Mouse (Mus musculus) thymus, postnatal 4 days (tissue): ENCODE results near the gene Fam20a.

Experiments
- DNase-seq: peaks from one replicate; pipeline ENCODE4 v3.0.0; 2021

Fam20a gene

DNA sequence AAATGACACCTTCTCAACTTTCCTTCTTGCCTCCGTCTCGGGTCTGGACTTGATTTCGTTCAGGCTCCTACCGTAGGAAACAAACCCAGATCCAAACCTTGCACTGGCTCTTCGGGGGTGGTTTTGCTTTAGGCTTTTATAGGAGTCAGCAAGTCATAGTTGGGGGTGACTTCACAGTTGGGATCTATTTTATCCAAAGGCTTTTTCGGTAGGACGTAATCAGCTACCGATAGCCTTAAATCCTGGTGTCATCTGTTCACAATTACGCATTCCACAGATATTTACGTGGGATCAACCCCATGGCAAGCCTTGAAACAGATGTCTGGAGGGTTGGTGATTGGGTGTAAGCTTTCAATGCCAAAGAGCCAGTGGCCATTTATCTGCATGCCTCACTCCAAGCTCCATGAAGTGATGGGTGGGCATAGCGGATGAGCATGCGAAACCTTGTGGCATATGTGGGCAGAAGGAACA, 6.7 kb downstream of the Fam20a start:
- DNase-seq = no peak

DNA sequence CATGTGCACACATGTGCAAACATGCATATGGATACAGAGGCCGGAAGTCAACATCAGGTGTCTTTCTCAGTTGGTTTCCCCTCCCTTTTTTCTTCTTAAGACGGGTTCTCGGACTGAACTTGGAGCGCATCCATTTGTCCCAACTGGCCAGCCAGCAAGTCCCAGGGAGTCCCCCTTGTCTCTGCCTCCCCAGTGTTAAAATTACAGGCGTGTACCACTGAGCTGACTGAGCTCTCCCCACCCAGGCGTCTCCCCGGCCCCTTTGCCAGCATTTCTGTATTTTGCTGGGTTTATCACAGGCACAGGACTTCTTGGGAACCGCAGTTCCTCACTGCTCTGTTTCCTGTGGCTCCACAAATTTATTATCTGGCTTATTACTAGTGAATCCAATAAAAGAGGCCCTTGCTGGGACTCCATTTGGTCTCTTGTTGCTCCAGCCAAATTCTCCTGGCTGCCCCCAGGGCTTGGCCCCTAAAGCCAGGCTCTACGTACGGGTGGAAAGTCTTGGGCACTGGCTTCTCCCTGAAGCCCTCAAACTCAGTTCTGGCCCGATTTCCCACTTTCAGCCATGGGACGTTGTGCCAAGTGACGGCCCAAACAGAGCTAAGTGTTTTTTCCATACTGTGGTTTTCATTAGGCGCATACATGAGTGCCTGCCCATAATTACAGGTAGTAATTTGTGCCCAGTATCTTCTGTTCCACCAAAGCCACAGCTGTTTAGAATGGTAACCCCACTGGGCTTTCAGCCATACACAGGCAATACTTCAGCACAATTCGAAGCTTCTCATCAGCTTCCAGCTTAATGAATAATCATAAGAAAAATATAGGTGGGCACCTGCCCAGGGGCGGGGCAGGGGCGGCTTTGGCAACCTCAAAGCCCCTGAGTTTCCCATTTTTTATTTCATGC, 7.5 kb downstream of the Fam20a start:
- no peak for DNase-seq

DNA sequence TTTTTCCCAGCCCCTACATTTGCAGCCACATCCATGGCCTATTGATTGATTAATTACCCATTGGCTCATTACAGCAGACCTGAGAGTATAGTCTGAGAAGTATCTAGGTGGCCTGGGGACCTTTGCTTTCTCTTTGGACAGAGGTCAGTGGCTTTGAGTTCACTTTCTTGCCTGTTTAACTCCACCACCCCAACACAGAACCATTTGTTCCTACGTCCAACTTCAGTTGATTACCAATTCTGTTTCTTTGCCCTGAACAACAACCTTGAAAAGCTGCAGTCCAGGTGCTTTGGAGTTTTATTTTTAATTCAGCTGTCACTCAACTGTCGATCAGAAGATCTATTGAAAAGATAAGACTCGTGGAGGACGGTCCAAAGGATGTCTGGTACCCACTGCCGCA, 12.6 kb downstream of the Fam20a start:
- DNase-seq = no peak

DNA sequence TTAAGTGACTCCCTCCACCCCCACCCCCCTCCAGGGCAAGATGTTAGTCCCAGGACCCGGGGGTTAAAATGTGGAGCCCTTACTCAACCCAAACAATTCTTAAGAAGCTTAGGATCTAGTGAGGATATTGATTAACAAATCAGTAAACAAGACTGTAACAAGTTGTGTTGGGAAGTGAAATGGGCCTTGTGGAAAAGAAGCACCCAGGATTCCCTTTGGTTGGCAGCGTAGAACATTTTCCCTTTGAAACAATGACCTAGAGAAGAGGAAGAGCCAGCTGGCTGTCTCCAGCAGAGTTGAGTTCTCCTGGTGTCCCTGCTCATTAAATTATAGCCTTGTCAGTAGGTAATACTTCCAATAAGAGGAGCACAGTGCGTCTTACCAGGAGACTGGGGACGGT, 13.3 kb downstream of the Fam20a start:
- DNase-seq = no peak

GRCm38 (mm10) chr11:109707442-109707841, 14.6 kb downstream of the Fam20a start:
- no peak for DNase-seq

GRCm38 (mm10) chr11:109706586-109706985, 15.5 kb downstream of the Fam20a start:
- no peak for DNase-seq

GRCm38 (mm10) chr11:109706055-109706412, 16.0 kb downstream of the Fam20a start:
- DNase-seq = no peak

DNA sequence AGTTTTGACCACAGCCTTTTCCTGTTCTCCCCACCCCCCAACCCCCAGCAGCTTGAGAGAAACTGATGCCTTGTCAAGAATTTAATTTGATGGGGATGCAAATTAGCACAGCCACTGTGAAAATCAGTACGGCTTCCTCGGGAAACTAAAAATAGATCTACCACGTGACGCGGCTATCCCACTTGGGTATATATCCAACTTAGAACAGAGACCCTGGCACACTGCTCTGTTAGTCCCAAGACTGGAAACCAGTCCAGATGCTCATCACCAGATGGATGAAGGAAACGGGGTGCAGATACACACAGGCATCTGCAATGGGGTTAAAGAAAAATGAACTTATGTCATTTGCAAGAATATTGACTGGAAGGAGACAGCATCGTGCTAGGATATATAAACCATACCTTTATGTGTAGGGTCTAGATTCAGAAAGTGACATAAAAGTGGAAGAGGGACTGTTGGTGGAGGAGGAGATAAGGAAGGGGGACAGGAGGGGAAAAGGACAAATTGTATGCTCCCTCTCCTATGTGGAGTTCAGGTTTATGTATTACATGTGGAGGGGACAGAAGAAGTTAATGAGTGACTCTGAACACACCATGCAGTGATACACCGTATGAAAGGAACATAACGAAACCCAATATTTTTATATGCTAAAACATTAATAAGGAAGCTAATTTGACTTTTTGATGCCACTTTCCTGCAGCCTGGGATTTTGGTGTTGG, 16.6 kb downstream of the Fam20a start:
- no peak for DNase-seq

DNA sequence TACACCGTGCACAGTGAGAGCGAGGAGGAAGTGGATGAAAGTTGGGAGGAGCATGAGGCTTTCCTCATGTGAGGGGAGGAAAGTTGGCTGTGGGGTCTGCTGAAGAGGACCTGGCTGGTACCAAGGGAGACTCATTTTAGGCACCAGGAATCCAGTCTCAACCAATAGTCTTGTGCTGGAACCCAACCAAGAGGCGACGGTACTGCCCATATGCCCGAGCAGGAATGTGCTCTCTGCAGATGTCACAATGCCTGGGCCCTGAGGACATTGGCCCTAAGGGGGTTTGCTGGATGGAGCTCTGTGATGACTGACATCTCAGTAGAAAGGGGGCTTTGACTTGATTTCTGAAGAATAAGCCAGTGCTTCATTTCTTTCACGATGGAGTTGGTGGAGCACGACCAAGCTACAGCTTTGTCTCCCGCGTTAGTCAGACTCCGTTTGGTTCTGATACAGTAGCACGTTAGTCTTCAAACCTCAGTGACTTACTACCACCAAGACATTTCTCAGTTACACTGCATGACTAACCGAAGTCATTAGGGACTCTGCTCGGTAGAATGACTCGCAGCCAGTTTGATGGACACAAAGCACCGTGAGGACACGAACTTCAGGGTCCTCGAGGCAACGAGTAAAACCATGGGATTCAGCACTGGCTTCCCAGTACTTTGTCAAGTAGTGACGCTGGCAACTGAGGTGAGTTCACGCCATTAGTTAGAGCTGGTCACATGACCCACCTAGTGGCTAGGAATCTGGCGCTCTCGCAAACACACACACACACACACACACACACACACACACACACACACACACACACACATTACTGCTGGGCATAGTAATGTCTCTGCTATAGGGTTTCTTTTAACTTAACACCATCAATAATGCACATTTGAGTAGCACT, 17.5 kb downstream of the Fam20a start:
- no peak for DNase-seq

DNA sequence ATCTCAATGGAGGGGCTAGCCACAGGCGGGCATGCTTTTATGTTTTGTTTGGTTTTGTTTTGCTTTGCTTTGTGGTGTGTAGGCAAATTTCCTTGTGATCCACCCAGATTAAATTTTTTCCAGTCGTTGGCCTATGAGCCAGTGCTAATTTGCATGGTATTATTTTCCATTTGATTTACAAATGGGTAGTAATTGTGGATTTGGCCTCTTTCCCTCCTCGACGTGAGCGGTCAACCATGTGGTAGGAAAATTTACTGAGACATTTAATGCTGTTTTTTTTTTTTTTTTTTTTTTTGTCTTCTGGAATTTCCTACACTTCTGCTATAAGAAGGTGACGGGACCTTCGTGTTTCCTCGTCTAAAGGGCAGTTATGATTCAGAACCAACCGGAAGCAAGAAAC, 18.2 kb downstream of the Fam20a start:
- no peak for DNase-seq

GRCm38 (mm10) chr11:109702031-109702815, 19.9 kb downstream of the Fam20a start:
- no peak for DNase-seq

- DNase-seq = no peak
These were observed 21.3 kb downstream of the Fam20a start for GRCm38 (mm10) chr11:109700761-109701160.

DNA sequence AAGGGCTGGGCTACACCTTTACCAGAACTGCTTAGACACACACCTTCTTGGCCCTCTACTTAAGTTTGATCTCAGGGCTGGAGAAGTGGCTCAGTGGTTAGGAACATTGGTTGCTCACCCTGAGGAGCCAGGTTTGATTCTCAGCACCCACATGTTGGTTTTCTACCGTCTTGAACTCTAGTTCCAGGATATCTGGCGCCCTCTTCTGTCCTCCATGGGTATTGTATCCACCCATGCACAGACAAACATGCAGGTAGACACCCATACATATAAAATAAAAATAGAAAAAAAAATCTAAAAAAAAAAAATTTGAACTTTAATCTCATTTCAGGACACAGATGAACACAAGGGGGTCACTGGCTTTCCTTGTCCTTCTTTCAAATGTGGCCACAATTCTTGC, 22.3 kb downstream of the Fam20a start:
- peak; percentile 21 for DNase-seq

DNA sequence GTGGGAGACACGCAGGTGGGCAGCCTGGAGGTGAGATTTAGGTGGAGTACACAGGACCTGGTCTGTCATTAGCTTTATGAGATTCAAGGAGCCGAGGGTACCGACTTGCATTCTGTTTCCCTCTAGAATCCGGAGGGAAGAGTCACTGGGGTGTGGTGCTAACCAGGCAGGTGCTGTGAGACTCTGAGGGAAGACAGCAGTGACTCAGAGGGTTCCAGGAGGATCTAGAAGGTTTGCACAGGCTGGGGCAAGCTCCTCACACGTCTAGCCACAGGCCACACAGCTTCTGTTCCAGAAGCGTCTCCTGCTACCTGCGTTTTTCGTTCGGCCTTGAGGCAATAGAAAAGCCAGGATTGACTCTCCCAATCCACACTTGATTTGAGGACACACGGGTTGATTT, 23.3 kb downstream of the Fam20a start:
- DNase-seq = no peak

DNA sequence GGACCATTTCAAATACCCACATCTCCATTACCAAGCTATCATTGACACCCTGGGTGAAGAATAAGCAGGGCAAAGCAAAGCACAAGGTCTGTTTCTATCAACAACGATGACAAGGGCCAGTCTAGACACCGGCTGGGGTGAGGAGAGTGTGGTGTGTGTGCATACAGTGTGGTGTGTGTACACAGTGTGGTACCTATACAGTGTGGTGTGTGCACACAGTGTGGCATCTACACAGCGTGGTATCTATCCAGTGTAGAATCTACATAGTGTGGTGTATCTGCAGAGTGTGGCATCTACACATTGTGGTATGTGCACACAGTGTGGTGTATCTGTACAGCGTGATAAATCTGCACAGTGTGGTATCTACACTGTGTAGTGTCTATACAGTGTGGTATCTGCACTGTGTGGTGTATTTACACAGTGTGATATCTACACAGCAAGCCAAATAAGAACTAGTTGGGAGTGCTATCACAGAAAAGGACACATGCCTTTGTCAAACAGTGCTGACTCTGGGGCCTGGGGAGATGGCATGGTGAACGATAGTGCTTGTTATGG, 24.9 kb downstream of the Fam20a start:
- no peak for DNase-seq

- no peak for DNase-seq
These were observed 25.6 kb downstream of the Fam20a start for GRCm38 (mm10) chr11:109696519-109696918.

- DNase-seq = no peak
These were observed 29.3 kb downstream of the Fam20a start for GRCm38 (mm10) chr11:109692737-109693136.

DNA sequence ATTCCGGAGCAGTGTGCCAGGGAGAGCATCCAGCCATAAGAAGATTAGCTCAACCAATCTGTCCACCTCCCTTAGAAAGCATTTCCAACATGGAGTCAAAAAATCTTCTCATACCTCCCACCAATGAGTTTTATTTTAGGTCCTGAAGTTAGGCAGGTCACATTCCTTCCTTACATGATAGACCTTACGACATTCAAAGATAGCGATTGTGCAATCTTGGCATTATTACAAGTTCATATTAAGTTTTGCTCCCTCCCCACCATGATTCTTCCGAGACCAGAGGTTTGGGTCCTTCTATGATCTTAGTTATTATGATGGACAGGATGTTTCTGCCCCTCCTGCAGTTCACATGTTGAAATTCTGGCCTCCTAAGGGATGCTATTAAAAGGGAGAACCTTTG, 32.5 kb downstream of the Fam20a start:
- no peak for DNase-seq

DNA sequence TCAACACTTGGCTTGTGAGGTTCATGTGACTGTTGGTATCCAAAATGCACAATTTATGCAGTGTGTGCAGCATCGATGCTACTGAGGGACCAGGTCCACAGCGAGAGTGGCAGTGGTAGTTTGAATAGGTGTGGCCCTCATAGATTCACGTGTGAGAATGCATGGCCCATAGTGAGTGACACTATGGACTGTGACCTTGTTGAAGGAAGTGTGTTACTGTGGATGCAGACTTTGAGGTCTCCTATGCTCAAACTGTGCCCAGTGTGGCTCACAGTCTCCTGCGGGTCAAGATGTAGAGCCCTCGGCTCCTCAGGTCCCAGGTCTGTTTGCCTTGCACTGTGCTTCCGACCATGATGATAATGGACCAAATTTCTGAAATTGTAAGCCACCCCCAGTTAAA, 39.9 kb downstream of the Fam20a start:
- no peak for DNase-seq

DNA sequence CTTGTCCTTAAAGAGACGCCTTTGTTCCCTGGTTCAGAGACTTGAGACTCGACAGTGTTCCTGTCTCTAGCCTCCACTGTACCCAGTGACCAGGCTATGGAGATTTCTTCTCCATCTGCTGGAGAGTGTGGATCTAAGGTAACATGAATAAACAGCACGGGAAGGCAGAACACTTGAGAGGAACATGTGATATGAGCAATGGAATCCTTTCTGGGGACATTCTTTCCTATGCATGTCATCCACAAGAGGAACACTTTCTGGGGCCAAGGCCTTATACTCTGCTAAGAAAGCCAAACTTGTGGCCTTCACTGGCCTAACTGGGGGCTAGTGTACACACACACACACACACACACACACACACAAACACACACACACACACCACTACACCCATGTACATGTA, 40.5 kb downstream of the Fam20a start:
- no peak for DNase-seq

GRCm38 (mm10) chr11:109680934-109681333, 41.1 kb downstream of the Fam20a start:
- DNase-seq = no peak

DNA sequence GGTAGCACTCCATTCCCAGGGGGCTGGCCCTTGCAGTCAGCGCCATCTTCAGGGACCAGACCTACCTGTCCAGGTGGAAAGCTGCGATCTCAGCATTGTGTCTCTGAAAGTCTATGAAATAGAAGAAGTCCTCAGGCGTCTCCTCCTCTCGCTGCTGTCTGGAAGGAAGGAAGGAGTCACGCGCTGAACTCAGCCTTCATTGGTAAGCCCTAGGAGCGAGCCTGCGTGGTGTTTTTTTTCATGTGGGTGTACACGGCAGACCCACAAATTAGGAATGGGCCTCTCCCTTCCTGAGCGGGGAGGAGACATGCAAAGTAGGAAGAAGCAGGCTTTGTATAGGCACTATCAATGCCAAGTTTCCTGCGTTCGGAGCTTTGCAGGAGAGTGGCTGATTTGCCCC, 43.8 kb downstream of the Fam20a start:
- DNase-seq = no peak
